Mouse (Mus musculus): Measurements from ENCODE around the gene Ankrd27. TPM values are rescaled to one million over a fixed set of nuclear protein-coding genes. Genes with fewer than 3 reads are reported as not detected.

Gene Ankrd27
- polyA plus RNA-seq (2012; rRNA removed) = 33.4 and 34.7 TPM in 2 replicates

GRCm38 (mm10) chr7:35586055-35586905 is at the start of gene Ankrd27:
TSS of gene Ankrd27 (plus strand) at chr7:35586244.

GRCm38 (mm10) chr7:35537562-35537961 is 48.5 kb upstream of the Ankrd27 start, which contains the start of gene Tdrd12:
TSS of gene Tdrd12 (minus strand) at chr7:35537745.

GRCm38 (mm10) chr7:35556205-35556603 is 29.8 kb upstream of the Ankrd27 start, which contains the start of gene Nudt19:
TSS of gene Nudt19 (minus strand) at chr7:35556304.

GRCm38 (mm10) chr7:35585191-35586054 is 621 bp upstream of the Ankrd27 start, which contains the start of gene Rgs9bp:
TSS of gene Rgs9bp (minus strand) at chr7:35585582.

GRCm38 (mm10) chr7:35647101-35647698 is 61.2 kb downstream of the Ankrd27 start, which contains the start of gene Pdcd5:
TSS of gene Pdcd5 (minus strand) at chr7:35647521.

Other genes with a start within 250 kb of the Ankrd27 start
- gene Faap24, start 189.4 kb upstream of the Ankrd27 start, polyA plus RNA-seq (2012; rRNA removed) = 6.9 and 7.3 TPM in 2 replicates
- gene Cep89, start 189.2 kb upstream of the Ankrd27 start, polyA plus RNA-seq (2012; rRNA removed) = 28.1 and 28.6 TPM in 2 replicates
- gene Slc7a9, start 137.4 kb upstream of the Ankrd27 start, polyA plus RNA-seq (2012; rRNA removed) = 0.12 TPM in 2 replicates
- gene Tdrd12, start 48.5 kb upstream of the Ankrd27 start, polyA plus RNA-seq (2012; rRNA removed) = 0.43 and 0.51 TPM in 2 replicates
- 81.9 and 86.2 TPM in 2 replicates for gene Nudt19, start 29.9 kb upstream of the Ankrd27 start, polyA plus RNA-seq (2012; rRNA removed)
- gene Rgs9bp, start 662 bp upstream of the Ankrd27 start, polyA plus RNA-seq (2012; rRNA removed) = 0.41 and 0.47 TPM in 2 replicates
- 185 and 201 TPM in 2 replicates for gene Pdcd5, start 61.3 kb downstream of the Ankrd27 start, polyA plus RNA-seq (2012; rRNA removed)
- 19.6 and 20.1 TPM in 2 replicates for gene Dpy19l3, start 168.2 kb downstream of the Ankrd27 start, polyA plus RNA-seq (2012; rRNA removed)
- 14.1 and 15.4 TPM in 2 replicates for gene Zfp507, start 216.8 kb downstream of the Ankrd27 start, polyA plus RNA-seq (2012; rRNA removed)